Mouse (Mus musculus) hindbrain, embryonic 14.5 days (tissue): Measurements from ENCODE around the gene Prkag3. TPM values are rescaled to one million over a fixed set of nuclear protein-coding genes. Genes with fewer than 3 reads are reported as not detected.

ENCODE experiments used
- ATAC-seq: fragments of 200-750 bp; cut with Nextera tagmentation; 2 replicates; pipeline ENCODE4 v1.8.0; 2017; ENCODE audit warnings: moderate number of reproducible peaks, mild to moderate bottlenecking, moderate TSS enrichment, moderate library complexity; ENCODE audit not compliant: low FRiP score
- DNase-seq: peaks from one replicate; pipeline ENCODE4 v3.0.0-alpha.2; 2015; ENCODE audit warnings: low spot score
- H3K27ac ChIP-seq: fragments of 300-500 bp; sonication (generic); 2 replicates; pipeline ENCODE4 v1.5.1; 2014; ENCODE audit warnings: mild to moderate bottlenecking, moderate library complexity
- H3K27me3 ChIP-seq: fragments of 300-500 bp; sonication (generic); 2 replicates; pipeline ENCODE4 v1.6.1; 2014; ENCODE audit warnings: mild to moderate bottlenecking, low read length, mixed read lengths; ENCODE audit not compliant: control insufficient read depth, insufficient read depth
- H3K36me3 ChIP-seq: fragments of 300-500 bp; sonication (generic); replicated peaks from 2 replicates; pipeline ENCODE4 v1.6.1; 2014; ENCODE audit not compliant: control insufficient read depth, insufficient read depth
- H3K4me1 ChIP-seq: fragments of 300-500 bp; sonication (generic); replicated peaks from 2 replicates; pipeline ENCODE4 v1.6.1; 2014; ENCODE audit warnings: antibody characterized with exemption, low read length, mixed read lengths; ENCODE audit not compliant: control insufficient read depth, insufficient read depth
- H3K4me2 ChIP-seq: fragments of 300-500 bp; sonication (generic); replicated peaks from 2 replicates; pipeline ENCODE4 v1.6.1; 2014; ENCODE audit warnings: mild to moderate bottlenecking, moderate library complexity
- H3K4me3 ChIP-seq: fragments of 300-500 bp; sonication (generic); replicated peaks from 2 replicates; pipeline ENCODE4 v1.5.1; 2014; ENCODE audit warnings: mild to moderate bottlenecking, low read length
- H3K9ac ChIP-seq: fragments of 300-500 bp; sonication (generic); 2 replicates; pipeline ENCODE4 v1.6.1; 2014
- H3K9me3 ChIP-seq: fragments of 300-500 bp; sonication (generic); 2 replicates; pipeline ENCODE4 v1.6.1; 2016; ENCODE audit warnings: low read length; ENCODE audit not compliant: control insufficient read depth
- WGBS: fragments of 180-500 bp; shearing (Covaris S2); extraction: QIAGEN DNeasy Blood & Tissue Kit; methylation state at CpG from one replicate; pipeline ENCODE4 v1.1.7; 2014; 5-methylcytosine and 5-hydroxymethylcytosine counted together
- polyA plus RNA-seq: library from polyadenylated mRNA; unstranded; fragments of >200 nt; fragmentation: Nextera tagmentation; extraction: Ambion mirVana; gene quantifications from 2 replicates; pipeline ENCODE4 v1.2.1, GENCODE M21; 2014

The Prkag3 gene
- polyA plus RNA-seq, 1 experiment from 2014 or later: not detected

DNA sequence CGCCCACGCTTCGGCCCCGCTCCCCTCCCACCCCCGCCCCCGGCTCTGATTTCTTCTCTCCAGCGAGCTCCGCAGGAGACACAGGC lies 22.7 kb upstream of the Prkag3 start, which contains the start of gene Wnt6:
TSS of gene Wnt6 (plus strand) at position 48 of the 86 bp plus-strand sequence.
- WGBS: 0% methylated on average over 3 of the region's 8 CpGs
- peak within 1 kb of the TSS; percentile 44 for H3K9ac ChIP-seq

DNA sequence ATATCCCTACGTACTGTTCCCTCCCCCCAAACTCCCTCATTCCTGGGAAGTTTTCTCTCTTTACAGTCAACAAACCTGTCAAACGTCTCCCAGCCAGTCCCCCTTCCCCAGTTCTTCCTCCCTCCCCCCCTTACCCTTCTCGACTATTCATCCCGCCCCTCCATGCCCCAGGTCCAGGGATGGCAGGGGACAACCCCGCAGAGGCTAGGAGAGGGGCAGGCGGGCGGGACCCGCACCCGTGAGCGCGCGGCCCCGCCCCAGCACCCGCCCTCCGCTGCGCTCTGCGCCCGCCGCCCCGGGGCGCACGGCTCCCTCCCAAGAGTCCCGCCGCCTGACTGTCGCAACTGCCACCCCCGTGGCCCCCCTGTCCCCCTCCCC lies 22.4 kb upstream of the Prkag3 start:
- H3K36me3 ChIP-seq: no peaks in the 10 kb centered on the region
- H3K27ac ChIP-seq: no peak overlapping the region
- peaks cover 15% of the 10 kb centered on the region; the same call in 1 of the 2 replicates for H3K4me1 ChIP-seq
- peak overlapping the region; percentile 75 for H3K4me2 ChIP-seq
- ATAC-seq (peak; percentile 34; the same call in 1 of the 2 replicates), DNase-seq (no peak)
- H3K4me3 ChIP-seq: peak overlapping the region; percentile 42
- H3K9ac ChIP-seq: peak overlapping the region; percentile 44
- peaks cover 96% of the 10 kb centered on the region for H3K27me3 ChIP-seq
- 1% methylated on average over 20 of the region's 26 CpGs for WGBS
- no peaks in the 10 kb centered on the region for H3K9me3 ChIP-seq

More for the DNA sequence above, 22.7 kb upstream of the Prkag3 start, which contains the start of gene Wnt6:
- peaks cover 15% of the 10 kb centered on the region; the same call in 1 of the 2 replicates for H3K4me1 ChIP-seq
- no peaks in the 10 kb centered on the region for H3K36me3 ChIP-seq
- peak within 1 kb of the TSS; percentile 42 for H3K4me3 ChIP-seq
- no peak within 1 kb of the TSS for H3K27ac ChIP-seq
- ATAC-seq (no peak), DNase-seq (no peak)
- peak within 1 kb of the TSS; percentile 75 for H3K4me2 ChIP-seq
- no peaks in the 10 kb centered on the region for H3K9me3 ChIP-seq
- H3K27me3 ChIP-seq: peaks cover 97% of the 10 kb centered on the region

DNA sequence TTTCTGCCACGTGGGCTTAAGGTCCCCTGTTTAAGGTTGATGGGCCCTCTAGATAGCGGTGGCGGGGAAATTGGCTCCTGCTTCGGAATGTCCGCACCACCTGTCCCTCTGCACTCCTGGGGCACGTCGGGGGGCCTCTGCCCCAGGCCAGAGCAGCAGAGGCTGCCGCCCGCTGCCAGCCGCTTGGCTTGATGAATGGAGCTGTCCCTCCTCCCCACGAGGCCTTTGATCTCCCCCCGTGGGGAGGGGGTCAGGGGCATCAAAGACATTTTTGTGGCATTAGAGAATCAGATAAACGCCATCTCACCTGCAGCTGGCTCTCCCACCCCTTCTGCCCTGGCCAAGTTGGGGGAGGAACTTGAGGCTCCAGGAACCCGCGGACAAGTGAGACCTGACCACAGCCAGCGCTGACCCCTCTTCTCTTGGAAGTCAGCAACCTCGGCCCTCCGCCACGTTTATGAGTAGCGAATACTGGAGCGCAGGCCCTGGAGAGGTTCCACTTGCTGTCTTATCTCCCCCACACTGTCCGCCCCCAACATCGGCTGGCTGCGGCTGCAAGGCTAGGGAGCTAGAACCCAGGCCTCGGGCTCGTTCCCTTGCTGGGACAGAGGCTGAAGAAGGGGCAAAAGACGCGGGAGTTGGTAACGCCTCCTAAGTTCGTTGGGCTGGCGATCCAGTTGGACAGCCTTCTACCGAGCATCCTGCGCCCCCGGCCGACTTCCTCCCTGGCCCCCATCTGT lies 21.9 kb upstream of the Prkag3 start:
- no peak for ATAC-seq
- peak overlapping the region; percentile 44; the same call in 1 of the 2 replicates for H3K9ac ChIP-seq

GRCm38 (mm10) chr1:74763081-74763480 lies 14.1 kb upstream of the Prkag3 start:
- Histone ChIP-seq H3K36me3 (no peaks in the 10 kb centered on the region), H3K9me3 (no peaks in the 10 kb centered on the region), H3K4me2 (no peak overlapping the region), H3K4me1 (no peaks in the 10 kb centered on the region), H3K9ac (no peak overlapping the region), H3K27me3 (peaks cover 32% of the 10 kb centered on the region), H3K27ac (no peak overlapping the region), H3K4me3 (no peak overlapping the region)
- DNase-seq (peak; percentile 79), ATAC-seq (no peak)
- WGBS: 6% methylated on average over 6 of the region's 6 CpGs

More for the DNA sequence above, 21.9 kb upstream of the Prkag3 start:
- no peak for DNase-seq
- Histone ChIP-seq H3K27me3 (peaks cover 90% of the 10 kb centered on the region), H3K27ac (no peak overlapping the region), H3K4me2 (peak overlapping the region; percentile 75), H3K36me3 (no peaks in the 10 kb centered on the region), H3K4me3 (peak overlapping the region; percentile 42), H3K9me3 (no peaks in the 10 kb centered on the region), H3K4me1 (peaks cover 15% of the 10 kb centered on the region; the same call in 1 of the 2 replicates)
- WGBS: under 1% methylated on average over 35 of the region's 35 CpGs

GRCm38 (mm10) chr1:74759773-74760172 lies 10.8 kb upstream of the Prkag3 start:
- H3K4me2 ChIP-seq: no peak overlapping the region
- WGBS: 36% methylated on average over 4 of the region's 4 CpGs
- no peak for ATAC-seq

DNA sequence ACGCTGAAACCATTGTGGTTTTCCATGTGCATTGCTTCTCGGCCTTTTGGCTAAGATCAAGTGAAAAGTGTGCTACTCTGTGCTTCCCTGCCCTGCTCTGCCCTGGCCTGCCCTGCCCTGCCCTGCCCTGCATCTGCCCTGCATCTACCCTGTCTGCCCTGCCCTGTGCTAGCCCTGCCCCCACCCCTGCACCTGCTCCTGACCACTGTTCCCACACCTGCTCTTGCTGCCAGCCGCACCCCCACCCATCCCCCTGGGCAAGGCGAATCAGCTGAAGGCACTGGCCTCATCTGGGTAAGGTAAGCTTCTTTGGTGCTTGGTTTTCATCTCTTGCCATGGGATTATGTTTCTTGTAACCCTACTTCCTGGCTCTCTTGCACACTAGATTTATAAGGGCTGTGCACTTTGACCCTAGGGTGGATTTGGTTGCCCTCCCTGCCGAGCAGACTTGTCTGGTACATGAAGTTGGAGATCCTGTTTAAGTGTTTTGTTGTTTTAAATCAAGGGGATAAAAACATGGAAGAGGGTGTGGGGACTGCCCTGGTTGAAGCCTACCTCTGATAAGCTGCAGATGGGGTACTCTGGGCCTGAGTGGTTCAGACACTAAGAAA lies 5.3 kb upstream of the Prkag3 start:
- no peak for DNase-seq
- no peaks in the 10 kb centered on the region for H3K36me3 ChIP-seq
- 74% methylated on average over 5 of the region's 5 CpGs for WGBS
- no peaks in the 10 kb centered on the region for H3K4me1 ChIP-seq
- no peak overlapping the region for H3K4me2 ChIP-seq
- H3K9me3 ChIP-seq: no peaks in the 10 kb centered on the region
- no peak overlapping the region for H3K4me3 ChIP-seq
- no peak overlapping the region for H3K27ac ChIP-seq
- no peak for ATAC-seq
- no peaks in the 10 kb centered on the region for H3K27me3 ChIP-seq
- H3K9ac ChIP-seq: no peak overlapping the region

More at GRCm38 (mm10) chr1:74759773-74760172, 10.8 kb upstream of the Prkag3 start:
- Histone ChIP-seq H3K4me3 (no peak overlapping the region), H3K27ac (no peak overlapping the region), H3K27me3 (0 out of 2 replicates have a peak, but pooled peaks cover 19% of the 10 kb centered on the region), H3K9me3 (no peaks in the 10 kb centered on the region), H3K9ac (no peak overlapping the region), H3K36me3 (no peaks in the 10 kb centered on the region), H3K4me1 (no peaks in the 10 kb centered on the region)
- peak; percentile 56 for DNase-seq

DNA sequence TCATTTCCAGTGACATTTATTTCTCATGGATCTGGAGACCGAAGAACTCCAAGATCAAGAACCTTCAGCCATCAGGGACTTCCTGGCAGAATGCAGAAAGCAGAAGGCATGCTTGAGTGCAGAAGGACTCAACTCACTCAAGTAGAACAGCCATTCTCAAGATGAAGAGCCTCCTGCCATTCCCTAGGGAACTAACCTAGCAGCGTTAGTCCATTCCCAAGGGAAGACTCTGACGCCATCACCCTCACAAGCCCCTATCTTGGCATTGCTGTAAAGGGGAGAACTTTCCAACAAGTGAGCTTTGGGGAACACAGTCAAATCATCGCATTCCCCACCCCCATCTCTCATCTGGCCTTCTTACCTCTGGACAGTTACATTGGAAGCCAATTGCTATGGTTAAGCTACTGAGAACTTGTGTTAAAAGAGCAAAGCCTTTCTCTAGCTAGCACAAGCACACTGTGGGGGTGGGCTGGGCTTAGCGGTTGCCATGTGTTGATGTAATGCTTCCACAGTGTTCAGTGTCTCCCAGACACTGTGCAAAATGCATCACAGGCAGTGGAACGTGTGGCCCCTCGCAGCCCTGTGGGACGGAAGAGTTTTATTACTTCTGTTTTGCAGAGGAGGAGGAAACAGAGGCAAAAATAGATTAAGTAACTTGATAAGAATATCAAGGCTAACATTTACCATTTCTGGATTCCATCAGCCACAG lies 4.4 kb upstream of the Prkag3 start:
- no peak for DNase-seq
- Histone ChIP-seq H3K9ac (no peak overlapping the region), H3K9me3 (no peaks in the 10 kb centered on the region), H3K27me3 (0 out of 2 replicates have a peak, but pooled peaks cover 1% of the 10 kb centered on the region), H3K4me1 (no peaks in the 10 kb centered on the region), H3K4me3 (no peak overlapping the region), H3K36me3 (no peaks in the 10 kb centered on the region), H3K27ac (no peak overlapping the region), H3K4me2 (no peak overlapping the region)
- no peak for ATAC-seq
- WGBS: 90% methylated on average over 8 of the region's 8 CpGs

GRCm38 (mm10) chr1:74752833-74753232 lies 3.8 kb upstream of the Prkag3 start:
- WGBS: 97% methylated on average over 3 of the region's 3 CpGs
- H3K27me3 ChIP-seq: 0 out of 2 replicates have a peak, but pooled peaks cover 6% of the 10 kb centered on the region
- ATAC-seq (no peak), DNase-seq (no peak)
- no peak overlapping the region for H3K9ac ChIP-seq
- H3K4me3 ChIP-seq: no peak overlapping the region
- H3K4me2 ChIP-seq: no peak overlapping the region
- no peaks in the 10 kb centered on the region for H3K36me3 ChIP-seq
- no peaks in the 10 kb centered on the region for H3K9me3 ChIP-seq
- H3K27ac ChIP-seq: no peak overlapping the region
- no peaks in the 10 kb centered on the region for H3K4me1 ChIP-seq

- no peak overlapping the region for H3K4me2 ChIP-seq
- H3K4me3 ChIP-seq: no peak overlapping the region
- no peak for DNase-seq
- no peaks in the 10 kb centered on the region for H3K9me3 ChIP-seq
- no peak overlapping the region for H3K9ac ChIP-seq
- H3K36me3 ChIP-seq: no peaks in the 10 kb centered on the region
- 0 out of 2 replicates have a peak, but pooled peaks cover 6% of the 10 kb centered on the region for H3K27me3 ChIP-seq
- no peaks in the 10 kb centered on the region for H3K4me1 ChIP-seq
- no peak for ATAC-seq
- 86% methylated on average over 8 of the region's 8 CpGs for WGBS
- no peak overlapping the region for H3K27ac ChIP-seq
These were observed 3.1 kb upstream of the Prkag3 start for GRCm38 (mm10) chr1:74752150-74752549.
